Mouse (Mus musculus): ENCODE data around the gene Rbm34.
"Not testable (repeated sequence)": the region's sequence is repeated elsewhere in the genome, so short reads cannot be mapped to it uniquely, and the experiment has no call there.

Rbm34 gene

DNA sequence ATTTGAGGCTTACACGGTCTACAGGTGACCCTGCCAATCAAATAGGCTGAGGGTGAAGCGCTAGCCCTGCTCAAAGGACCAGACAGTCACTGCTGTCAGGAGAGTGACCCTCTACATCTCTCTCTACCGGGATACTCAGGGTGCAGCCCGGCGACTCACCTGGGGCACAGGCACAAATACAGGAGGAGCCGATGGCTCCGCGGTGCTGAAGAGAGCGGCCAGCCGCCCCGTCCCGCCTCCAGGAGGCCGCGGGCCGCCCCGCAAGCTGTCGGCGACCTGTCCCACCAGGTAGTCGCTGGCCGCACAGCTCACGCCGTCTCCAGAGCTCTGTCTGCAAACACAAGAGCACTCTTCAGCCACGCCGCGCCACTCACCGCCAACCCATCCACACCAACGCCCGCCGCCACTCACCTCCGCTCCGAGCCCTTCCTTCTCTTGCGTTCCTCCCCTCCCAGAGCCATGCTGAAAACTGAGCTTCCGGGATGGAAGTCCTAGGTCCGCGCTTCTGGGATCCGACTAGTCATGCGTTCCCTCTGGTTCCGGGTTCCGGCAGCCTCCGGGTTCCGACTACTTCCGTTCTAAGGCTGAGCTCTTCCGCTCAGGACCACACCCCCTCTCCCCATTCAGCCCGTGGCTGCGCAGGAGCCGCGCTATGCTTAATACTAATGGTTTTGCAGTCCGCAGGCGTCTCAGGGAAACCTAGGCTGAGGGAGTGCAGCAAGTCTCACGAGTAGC is at the start of gene Rbm34:
Gene Rbm34 (minus strand): TSS at position 493 of the 735 bp plus-strand sequence.
- peak; percentile 93 to 95 for DNase-seq

DNA sequence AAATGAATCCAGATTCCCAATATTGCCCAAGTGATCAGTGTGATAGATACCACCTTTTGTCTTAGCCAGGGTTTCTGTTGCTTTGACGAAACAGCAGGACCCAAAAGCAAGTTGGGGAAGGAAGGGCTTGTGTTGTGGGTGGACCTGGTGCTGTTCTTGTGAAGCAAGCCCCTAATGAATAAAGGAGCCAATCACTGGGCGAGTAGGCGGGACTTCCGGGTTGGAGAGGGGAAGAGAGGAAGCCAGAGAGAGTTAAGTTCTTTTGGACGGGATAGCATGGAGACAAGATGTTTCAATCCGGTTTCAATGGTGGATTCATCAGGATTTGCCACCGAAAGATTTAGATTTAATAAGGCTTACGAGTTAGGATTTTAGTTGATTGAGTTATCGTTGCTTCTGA is 40.8 kb upstream of the Rbm34 start:
- no peak for DNase-seq

DNA sequence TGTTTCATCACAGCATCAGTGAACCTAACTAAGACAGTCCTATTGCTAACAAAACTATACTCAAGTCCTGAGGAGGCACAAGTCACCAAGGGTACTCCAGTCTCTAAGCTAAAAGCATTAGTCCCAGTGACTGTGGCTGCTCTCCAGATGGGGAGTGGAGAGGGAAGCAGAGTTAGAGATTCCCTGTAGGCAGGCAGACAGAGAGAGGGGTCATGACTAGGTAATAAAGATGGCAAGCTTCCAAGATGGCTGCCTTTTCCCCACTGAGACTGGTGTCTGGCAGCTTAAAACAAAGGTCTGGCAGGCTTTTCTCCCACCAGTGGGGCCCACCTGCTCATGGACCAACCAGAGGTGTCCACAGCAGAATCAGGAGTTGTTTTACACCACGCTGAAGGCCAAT is 23.6 kb upstream of the Rbm34 start:
- DNase-seq, result no peak

DNA sequence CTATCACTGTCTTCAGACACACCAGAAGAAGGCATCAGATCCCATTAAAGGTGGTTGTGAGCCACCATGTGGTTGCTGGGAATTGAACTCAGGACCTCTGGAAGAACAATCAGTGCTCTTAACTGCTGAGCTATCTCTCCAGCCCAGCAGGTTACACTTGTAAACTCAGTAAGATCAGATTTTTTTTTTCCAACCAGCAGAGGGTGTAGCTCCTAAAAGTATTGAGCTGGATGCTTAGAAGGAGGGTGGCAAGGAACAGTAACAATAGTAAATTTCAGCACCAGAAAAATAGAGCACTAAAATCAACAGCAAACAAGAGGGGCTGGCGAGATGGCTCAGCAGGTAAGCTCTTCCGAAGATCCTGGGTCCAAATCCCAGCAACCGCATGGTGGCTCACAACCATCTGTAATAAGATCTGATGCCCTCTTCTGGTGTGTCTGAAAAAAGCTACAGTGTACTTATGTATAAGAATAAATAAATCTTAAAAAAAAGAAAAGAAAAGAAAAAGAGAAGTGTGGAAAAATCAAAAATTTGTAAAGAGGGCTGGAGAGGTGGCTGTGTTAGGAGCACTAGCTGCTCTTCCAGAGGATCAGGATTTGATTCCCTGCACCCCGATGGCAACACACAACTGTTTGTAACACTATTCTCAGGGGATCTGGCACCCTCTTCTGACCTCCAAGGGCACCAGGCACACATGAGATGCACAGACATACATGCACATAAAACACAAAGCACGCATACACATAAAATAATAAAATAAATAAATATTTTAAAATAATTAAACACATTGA is 18.7 kb upstream of the Rbm34 start:
- no peak for DNase-seq

DNA sequence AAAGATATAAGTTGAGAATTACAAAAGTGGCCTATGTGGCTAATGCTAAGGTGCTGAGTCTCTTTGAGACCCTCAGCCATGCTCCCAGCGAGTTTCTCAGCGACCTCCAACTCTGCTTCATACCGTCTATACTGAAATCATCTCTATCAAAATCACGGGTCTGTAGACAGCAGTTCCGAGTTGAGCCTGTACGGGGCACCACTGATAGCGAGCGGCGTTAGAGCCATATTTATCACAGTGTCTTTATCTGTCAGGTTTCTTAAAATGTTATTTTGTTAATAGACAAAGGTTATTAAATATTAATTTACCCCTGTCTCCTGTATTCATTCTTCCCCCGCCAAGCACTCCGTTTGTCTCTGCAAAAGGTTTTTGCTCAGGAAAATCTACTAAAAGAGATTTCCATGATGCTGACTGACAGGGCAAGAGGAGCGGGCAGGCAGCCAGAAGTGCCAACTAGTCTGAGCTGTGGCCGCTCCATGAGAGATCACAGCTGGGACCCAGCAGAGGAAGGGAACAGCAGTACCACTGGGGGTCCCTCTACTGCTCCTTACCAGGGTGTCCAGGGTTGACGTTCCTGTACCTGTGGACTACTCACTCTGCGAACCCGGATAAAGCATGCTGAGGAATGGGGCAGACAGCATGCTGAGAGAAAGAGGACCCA is 17.6 kb upstream of the Rbm34 start:
- no peak for DNase-seq

DNA sequence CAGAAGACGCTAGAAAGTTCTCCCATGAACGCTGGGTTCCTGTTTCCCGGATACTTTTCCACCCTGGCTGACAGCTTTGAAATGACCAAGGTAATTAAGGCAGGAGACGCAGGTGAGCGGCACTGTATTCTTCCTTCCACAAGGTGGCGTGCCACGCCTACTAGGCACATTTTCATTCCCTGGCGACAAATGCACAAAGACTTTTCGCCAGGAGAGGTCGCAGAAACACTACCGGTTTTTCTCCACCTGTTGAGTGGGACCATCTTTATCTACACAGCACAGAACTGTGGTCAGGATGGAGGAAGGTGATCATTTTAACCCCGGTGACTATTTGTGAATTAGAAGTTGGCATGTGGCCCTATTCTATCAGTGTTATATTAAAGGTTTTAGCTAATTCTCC is 15.6 kb upstream of the Rbm34 start:
- DNase-seq, result peak; percentile 84 to 92

DNA sequence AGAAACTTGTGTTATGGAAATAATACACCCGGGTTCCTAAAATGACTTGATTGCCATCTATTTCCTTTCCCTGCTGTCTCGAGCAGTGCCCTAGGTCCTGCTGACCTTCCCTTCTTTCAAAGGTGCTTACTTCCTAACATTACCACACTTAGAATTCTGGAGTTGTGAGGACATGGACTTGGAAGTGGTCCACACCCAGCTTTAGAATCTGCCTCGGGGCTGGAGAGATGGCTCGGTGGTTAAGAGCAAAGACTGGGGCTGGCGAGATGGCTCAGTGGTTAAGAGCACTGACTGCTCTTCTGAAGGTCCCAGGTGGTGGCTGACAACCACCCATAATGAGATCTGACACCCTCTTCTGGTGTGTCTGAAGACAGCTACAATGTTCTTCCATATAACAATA is 9.2 kb upstream of the Rbm34 start:
- DNase-seq, result no peak

DNA sequence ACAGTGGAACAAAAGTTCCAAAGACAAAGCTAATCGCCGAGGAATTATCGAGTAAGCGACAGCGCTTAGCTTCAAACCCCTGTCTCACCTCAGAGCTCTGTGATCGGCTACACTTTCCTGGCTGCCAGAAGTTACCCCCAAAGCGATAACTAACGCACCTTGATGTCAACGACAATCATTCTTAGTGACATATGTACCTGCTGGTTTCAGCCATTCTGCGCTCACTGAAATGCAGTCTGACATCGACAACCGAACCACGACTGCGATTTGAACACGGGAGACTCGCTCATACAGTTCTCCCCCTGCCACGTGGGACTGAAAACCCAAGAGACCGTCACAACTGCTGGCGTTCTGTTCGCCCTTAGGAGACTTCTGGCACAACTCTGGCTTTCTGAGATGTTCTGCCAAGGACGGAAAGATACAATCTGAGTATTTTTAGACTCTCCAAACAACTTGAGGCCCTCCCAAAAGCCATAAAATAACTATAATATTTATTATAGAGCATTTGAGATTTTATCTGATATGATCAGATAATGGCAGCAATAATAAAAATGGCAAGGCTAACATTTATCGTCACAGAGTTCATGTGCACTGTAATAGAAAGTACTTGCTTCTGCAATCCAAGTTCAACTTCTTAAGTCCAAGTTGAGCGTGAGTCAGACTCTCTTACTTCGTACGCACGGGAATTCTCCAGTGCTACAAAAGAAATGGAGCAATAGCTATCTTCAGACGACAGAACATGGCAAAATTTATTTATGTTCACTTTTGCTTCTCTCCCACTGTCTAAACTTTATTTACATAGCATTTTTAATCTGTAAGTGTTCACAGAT is 8.4 kb upstream of the Rbm34 start:
- no peak for DNase-seq

DNA sequence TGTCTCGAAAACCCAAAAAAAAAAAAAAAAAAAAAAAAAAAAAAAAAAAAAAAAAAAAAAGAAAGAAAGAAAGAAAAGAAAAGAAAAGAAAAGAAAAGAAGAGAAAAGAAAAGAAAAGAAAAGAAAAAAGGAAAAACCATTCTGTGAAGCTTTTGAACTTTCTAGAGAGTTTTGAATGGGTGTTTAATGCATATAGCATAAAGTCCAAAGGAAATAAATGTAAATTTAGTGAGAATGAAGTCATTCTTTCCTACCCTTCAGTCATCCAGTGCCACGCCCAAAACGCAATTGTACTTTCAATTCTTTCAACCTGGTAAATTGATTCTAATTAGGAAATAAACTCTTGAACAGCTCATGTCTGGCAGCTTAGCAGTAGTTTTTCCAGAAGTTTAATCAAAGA is 7.7 kb upstream of the Rbm34 start:
- DNase-seq, result not testable (repeated sequence)

DNA sequence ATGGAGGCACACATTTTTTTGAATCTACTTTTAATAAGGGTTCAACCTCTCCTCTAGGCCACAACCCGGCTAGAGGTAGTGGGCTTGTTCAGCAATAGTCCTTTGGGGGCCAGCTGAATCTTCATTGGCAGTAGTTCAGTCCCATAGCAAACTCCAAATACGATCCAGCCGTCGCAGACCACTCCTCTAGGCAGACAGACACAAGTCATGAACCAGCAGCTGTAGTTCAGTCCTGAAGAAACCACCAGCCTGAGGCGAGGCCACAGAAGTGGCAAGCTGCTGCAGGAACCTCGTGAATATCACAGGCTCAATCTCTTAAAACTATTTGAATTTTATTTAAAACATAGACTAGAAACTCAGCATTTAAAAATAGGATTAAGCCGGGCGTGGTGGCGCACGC is 7.2 kb upstream of the Rbm34 start:
- no peak for DNase-seq

DNA sequence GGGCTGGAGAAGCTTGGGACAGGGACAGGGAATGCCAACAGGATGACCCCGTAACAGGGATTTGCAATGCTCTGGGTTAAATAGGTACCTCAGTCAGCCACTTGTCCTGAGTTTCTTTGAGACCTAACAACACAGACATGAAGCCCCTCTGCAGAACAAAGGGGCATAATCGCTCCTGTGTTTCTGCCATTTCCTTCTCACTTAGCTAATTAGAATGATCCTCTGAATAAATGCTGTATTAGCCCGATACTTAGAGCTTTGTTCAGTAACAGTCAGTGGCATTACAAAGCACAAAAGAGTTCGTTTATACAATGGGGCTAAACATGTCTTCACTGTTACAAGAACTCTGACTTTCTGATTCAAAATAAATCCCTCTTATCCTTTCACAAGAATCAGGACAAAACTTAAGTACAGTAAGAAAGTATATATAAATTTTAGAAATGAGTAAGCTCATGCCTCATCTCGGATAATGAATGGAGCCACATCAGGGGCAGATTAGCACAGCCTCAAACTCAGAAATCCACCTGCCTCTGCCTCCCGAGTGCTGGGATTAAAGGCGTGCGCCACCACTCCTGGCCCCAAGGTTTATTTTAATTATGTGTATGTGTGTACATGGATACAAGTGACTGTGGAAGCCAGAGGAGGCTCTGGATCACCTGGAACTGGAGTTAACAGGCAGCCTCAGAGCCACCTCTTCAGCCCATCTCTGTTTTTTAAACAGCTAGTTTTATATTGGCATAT is 5.9 kb upstream of the Rbm34 start:
- DNase-seq, result no peak

DNA sequence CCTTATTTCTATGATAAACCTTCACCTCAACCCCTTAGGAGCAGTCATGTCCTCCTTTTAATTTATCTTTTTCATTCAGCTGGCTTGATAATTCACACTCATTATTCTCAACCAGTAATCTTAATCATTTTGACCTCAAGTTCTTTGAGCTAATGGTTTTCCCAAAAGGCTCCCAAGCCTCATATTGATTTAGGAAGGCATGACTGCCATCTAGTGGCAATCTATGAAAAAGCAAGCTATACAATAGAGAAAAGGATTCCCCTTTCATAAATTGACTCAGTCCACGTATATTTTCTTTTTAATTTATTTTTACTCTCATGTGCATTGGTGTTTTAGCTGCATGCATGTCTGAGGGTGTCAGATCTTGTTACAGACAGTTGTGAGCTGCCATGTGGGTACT is 4.8 kb upstream of the Rbm34 start:
- no peak for DNase-seq

DNA sequence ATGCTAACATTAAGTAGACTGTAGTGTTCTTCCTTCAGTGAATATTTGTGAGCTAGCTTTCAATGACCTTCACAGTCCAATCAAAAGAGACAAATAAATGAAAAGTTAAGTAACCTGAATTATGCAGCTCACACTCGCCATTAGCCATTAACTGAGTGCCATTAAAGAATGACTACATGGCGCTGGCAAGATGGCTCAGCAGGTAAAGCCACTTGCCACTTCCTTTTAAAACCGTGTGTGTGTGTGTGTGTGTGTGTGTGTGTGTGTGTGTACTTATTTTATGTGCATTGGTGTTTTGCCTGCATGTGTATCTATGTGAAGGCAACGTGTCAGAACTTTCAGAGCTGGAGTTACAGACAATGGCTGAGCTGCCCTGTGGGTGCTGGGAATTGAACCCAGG is 3.6 kb upstream of the Rbm34 start:
- peak; percentile 37 to 74 for DNase-seq

DNA sequence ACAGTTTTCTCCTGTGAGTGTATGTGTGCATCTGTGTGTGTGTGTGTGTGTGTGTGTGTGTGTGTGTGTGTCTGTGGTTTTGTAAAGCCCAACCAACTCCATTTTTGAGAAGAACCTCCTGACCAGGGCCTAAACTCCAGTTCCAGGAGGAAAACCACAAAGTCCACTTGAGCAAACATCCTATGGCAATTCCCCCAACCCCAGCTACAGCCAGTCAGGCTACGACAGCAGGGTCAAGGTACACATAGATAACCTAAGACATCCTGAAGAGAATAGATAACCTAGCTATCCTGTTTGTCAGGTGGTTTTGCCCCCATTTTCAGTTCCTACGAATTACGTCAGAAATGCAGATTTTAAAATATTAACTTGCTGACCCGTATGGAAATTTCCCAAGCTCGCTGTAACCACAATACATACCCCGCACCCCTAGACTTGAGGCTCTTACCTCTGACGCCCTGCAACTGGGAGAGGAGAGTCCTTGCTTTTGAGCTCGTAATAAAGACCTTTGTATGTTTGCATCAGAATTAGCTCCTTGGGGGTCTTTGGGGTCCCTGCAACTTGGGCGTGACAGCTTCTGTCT is 2.9 kb upstream of the Rbm34 start:
- no peak for DNase-seq

DNA sequence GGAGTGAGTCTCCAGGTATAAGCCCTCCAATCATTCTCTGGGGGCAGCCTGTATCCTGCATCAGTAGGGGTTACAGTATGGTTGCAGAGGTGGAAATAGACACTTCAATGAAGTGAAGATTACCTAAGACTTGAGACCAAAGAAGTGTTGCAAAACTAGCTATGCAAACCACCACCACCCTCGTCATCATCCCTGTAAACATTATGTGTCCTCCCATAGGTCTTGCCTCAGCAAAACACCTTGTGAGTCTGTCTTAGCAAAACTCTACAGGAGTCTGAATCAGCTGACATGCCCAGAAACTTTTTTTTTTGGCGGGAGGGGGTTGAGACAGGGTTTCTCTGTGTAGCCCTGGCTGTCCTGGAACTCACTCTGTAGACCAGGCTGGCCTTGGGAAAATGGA is 1.8 kb upstream of the Rbm34 start:
- DNase-seq, result no peak

DNA sequence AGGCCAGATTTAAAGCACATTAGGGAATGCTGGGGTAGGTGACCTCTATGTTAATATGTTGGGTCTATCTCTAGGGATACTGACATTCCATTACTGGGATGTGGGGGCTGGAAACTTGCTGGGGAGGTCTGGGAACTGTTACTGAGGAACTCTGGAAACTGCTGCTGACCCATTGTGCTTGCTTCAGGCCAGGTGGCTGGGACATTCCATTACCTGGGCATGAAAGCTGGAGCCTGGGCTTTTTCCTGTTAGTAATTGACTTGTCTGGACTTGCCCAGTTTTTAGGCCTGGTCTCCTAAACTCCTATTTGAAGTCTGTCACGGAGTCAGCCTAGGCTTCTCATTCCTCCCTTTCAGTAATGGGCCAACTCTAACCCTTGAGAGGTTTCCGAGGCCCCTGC is 1.2 kb upstream of the Rbm34 start:
- DNase-seq, result no peak

DNA sequence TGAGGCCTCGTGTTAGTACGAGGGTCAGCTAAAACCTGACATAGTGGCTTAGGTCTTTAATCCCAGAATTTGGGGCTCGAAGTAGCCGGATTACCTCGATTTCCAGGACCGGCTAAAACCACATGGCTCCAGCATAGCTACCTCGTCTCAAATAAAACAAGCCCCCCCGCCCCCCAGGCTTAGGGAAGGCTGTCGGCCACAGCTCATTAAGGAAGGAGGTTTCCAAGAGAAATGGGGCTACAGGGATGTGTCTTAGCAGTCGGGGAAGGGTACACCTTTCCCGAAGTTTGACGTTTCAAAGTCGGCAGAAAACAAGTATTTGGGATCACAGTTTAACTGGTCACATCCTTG is 418 bp upstream of the Rbm34 start:
- DNase-seq, result no peak

DNA sequence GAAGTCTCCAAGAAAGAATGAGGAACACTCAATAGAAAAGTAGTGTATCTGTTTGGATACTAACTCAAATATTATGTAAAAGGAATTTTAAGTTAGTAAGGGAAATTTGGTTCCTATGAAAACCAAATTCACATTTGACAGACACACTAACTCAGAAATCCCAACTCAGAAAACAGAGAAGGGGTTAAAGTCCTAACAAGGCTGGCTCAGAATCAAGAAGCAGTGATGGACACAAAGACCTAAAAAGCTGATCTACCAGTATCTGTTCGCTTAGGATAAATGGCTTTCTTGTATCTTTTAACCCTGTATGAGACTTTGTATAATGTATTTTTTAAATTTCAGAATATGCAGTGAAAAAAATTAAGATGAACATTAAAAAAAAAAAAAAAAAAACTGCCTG is 1.3 kb downstream of the Rbm34 start:
- DNase-seq, result no peak

DNA sequence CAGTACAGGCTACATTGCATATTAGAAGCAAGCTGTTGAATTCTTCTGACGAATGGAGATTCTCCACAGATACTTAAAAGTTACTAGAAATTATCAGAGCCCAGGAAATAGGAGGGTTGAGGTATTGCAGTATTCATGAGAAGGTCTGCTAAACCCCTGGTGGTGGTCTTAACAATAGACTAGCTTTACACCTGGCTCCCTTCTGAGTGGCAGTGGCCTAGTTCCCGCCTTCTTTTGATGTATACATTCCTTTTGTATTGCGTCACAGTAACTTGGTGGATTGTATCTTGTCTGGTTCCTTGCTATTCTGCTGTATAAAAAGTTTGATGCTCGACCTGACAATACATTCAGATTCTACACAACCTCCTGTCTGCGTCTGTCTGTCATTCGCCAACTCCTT is 2.8 kb downstream of the Rbm34 start:
- DNase-seq, result no peak

DNA sequence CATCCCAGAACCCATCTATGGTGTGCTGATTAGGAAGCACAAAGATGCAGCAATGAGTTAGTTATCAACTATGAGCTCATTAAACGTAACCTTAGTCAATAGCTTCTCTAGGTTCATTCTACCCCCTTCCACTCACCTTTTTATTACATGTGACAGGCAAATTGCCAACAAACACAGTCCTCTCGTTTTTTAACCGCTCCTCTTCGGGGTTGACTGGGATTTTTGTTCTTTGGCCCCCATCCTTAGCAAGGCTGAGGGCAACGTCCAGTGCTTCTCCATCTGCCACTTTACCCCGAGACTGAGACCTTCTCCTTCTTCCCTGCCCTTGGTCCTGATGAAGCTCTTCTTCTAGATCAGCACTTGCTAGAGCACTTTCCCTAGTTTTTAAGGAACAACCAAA is 5.6 kb downstream of the Rbm34 start:
- peak; percentile 56 to 68 for DNase-seq

DNA sequence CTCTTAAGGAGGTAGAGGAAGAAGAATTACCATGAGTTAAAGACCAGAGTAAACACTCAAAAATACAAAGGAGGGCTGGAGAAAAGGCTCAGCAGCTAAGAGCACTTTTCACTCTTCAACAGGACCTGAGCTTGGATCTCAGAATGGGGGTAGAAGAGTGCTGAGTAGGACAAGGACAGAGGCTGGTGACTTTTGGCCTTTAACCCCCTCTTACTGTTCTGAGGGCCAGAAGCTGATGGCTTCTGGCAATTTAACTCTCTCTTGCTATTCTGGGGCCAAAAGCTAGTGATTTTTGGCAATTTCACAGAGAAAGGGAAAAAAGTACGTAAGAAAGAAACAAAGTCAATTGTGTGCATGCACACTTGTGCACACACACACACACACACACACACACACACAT is 8.0 kb downstream of the Rbm34 start:
- no peak for DNase-seq

DNA sequence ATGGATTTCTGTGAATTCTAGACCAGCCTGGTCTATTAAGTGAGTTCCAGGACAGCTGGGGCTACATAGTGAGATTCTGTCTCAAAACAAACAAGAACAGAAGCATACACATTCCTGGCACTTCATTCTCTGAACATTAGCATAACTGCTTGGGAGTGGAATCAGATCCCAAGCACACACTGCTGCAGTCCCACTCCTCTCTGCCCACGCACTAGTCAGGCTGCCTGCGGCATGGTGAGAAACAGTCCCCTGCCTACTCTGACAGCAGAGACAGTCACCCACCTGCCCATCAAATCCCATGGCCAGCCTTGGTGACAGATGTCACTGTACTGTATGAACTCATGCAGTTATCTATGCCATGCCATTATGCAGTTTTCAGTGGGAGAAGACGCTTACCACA is 9.4 kb downstream of the Rbm34 start:
- no peak for DNase-seq
